Mouse (Mus musculus): ENCODE results near the gene Mrs2. TPM values are rescaled to one million over a fixed set of nuclear protein-coding genes. Genes with fewer than 3 reads are reported as not detected.

The Mrs2 gene
- total RNA-seq, 2 experiments from 2014 or later: 46.9 to 56.4 TPM

Other genes starting within 250 kb of the Mrs2 start
- 100 to 1,000 TPM; 120 to 132 TPM for gene BC005537, start 218.7 kb downstream of the Mrs2 start, total RNA-seq (2021)
- gene Acot13, start 188.8 kb downstream of the Mrs2 start, total RNA-seq (2021): 100 to 1,000 TPM; 422 to 431 TPM
- gene Tdp2, start 188.7 kb downstream of the Mrs2 start, total RNA-seq (2021): 10 to 100 TPM; 12.9 to 15.5 TPM
- gene D130043K22Rik, start 175.2 kb downstream of the Mrs2 start, total RNA-seq (2021): not detected
- gene Aldh5a1, start 82.7 kb downstream of the Mrs2 start, total RNA-seq (2021): 10 to 100 TPM; 24.4 to 25.6 TPM
- gene Gpld1, start 77.2 kb downstream of the Mrs2 start, total RNA-seq (2021): 1 to 10 TPM; 1.4 to 1.8 TPM
- gene Dcdc2a, start 35.6 kb upstream of the Mrs2 start, total RNA-seq (2021): not detected